Mouse (Mus musculus) midbrain, embryonic 12.5 days (tissue): ENCODE measurements around the gene Cerkl. TPM values are rescaled to one million over a fixed set of nuclear protein-coding genes. Genes with fewer than 3 reads are reported as not detected.

Experiments used
- ATAC-seq: fragments of 200-750 bp; cut with Nextera tagmentation; 2 replicates; pipeline ENCODE4 v1.8.0; 2017; ENCODE audit warnings: low read depth, moderate TSS enrichment, moderate library complexity; ENCODE audit not compliant: low FRiP score
- H3K27ac ChIP-seq: fragments of 300-500 bp; sonication (generic); replicated peaks from 2 replicates; pipeline ENCODE4 v1.5.1; 2016; ENCODE audit warnings: mild to moderate bottlenecking
- H3K27me3 ChIP-seq: fragments of 300-500 bp; sonication (generic); 2 replicates; pipeline ENCODE4 v1.6.1; 2016; ENCODE audit warnings: mild to moderate bottlenecking
- H3K36me3 ChIP-seq: fragments of 300-500 bp; sonication (generic); 2 replicates; pipeline ENCODE4 v1.6.1; 2016
- H3K4me1 ChIP-seq: fragments of 300-500 bp; sonication (generic); 2 replicates; pipeline ENCODE4 v1.6.1; 2016
- H3K4me2 ChIP-seq: fragments of 300-500 bp; sonication (generic); replicated peaks from 2 replicates; pipeline ENCODE4 v1.6.1; 2016; ENCODE audit warnings: mild to moderate bottlenecking, moderate library complexity
- H3K4me3 ChIP-seq: fragments of 300-500 bp; sonication (generic); 2 replicates; pipeline ENCODE4 v1.5.1; 2016; ENCODE audit warnings: mild to moderate bottlenecking
- H3K9ac ChIP-seq: fragments of 300-500 bp; sonication (generic); replicated peaks from 2 replicates; pipeline ENCODE4 v1.6.1; 2016; ENCODE audit warnings: mild to moderate bottlenecking, moderate library complexity
- H3K9me3 ChIP-seq: fragments of 300-500 bp; sonication (generic); 2 replicates; pipeline ENCODE4 v1.6.1; 2016; ENCODE audit warnings: mild to moderate bottlenecking
- WGBS: fragments of 180-500 bp; shearing (Covaris S2); methylation state at CpG from one replicate; pipeline ENCODE4 v1.1.7; 2016; 5-methylcytosine and 5-hydroxymethylcytosine counted together
- polyA plus RNA-seq: library from polyadenylated mRNA; unstranded; fragments of >200 nt; fragmentation: Nextera tagmentation; extraction: Ambion mirVana; gene quantifications from 2 replicates; pipeline ENCODE4 v1.2.1, GENCODE M21; 2016

The Cerkl gene
- polyA plus RNA-seq, 1 experiment from 2014 or later: 2.6 TPM

GRCm38 (mm10) chr2:79455646-79456045 lies 939 bp downstream of the Cerkl start:
- Histone ChIP-seq H3K36me3 (no peaks in the 10 kb centered on the region), H3K4me2 (peak overlapping the region; percentile 64), H3K9me3 (no peaks in the 10 kb centered on the region), H3K4me1 (peaks cover 53% of the 10 kb centered on the region), H3K27me3 (peaks cover 73% of the 10 kb centered on the region), H3K4me3 (peak overlapping the region; percentile 45), H3K9ac (peak overlapping the region; percentile 68), H3K27ac (peak overlapping the region; percentile 73)
- ATAC-seq: no peak
- 1% methylated on average over 10 of the region's 10 CpGs for WGBS

GRCm38 (mm10) chr2:79454786-79455446 lies 1.7 kb downstream of the Cerkl start:
- Histone ChIP-seq H3K4me3 (peak overlapping the region; percentile 45), H3K4me2 (peak overlapping the region; percentile 64), H3K4me1 (peaks cover 46% of the 10 kb centered on the region), H3K9ac (peak overlapping the region; percentile 68), H3K27ac (peak overlapping the region; percentile 73), H3K36me3 (no peaks in the 10 kb centered on the region), H3K27me3 (peaks cover 66% of the 10 kb centered on the region), H3K9me3 (no peaks in the 10 kb centered on the region)
- no peak for ATAC-seq
- 9% methylated on average over 15 of the region's 15 CpGs for WGBS

- peak; percentile 53 for ATAC-seq
- 2% methylated on average over 55 of the region's 55 CpGs for WGBS
Measured at GRCm38 (mm10) chr2:79453901-79454781, 2.4 kb downstream of the Cerkl start.

GRCm38 (mm10) chr2:79451438-79451837 lies 5.1 kb downstream of the Cerkl start:
- Histone ChIP-seq H3K27ac (no peak overlapping the region), H3K4me3 (no peak overlapping the region), H3K9ac (no peak overlapping the region), H3K36me3 (no peaks in the 10 kb centered on the region), H3K4me1 (peaks cover 15% of the 10 kb centered on the region), H3K27me3 (peaks cover 35% of the 10 kb centered on the region), H3K9me3 (no peaks in the 10 kb centered on the region), H3K4me2 (0 out of 2 replicates have a peak overlapping the region, but pooled peaks have one; percentile 9)
- ATAC-seq: no peak
- 43% methylated on average over 5 of the region's 5 CpGs for WGBS

More at GRCm38 (mm10) chr2:79453901-79454781, 2.4 kb downstream of the Cerkl start:
- Histone ChIP-seq H3K4me3 (peak overlapping the region; percentile 45), H3K27me3 (peaks cover 61% of the 10 kb centered on the region), H3K27ac (peak overlapping the region; percentile 73), H3K9me3 (no peaks in the 10 kb centered on the region), H3K4me1 (peaks cover 38% of the 10 kb centered on the region), H3K4me2 (peak overlapping the region; percentile 64), H3K36me3 (no peaks in the 10 kb centered on the region), H3K9ac (peak overlapping the region; percentile 68)

- no peaks in the 10 kb centered on the region for H3K36me3 ChIP-seq
- H3K4me1 ChIP-seq: peaks cover 10% of the 10 kb centered on the region
- no peak overlapping the region for H3K9ac ChIP-seq
- peaks cover 29% of the 10 kb centered on the region for H3K27me3 ChIP-seq
- WGBS: 53% methylated on average over 4 of the region's 4 CpGs
- H3K9me3 ChIP-seq: no peaks in the 10 kb centered on the region
- no peak for ATAC-seq
- no peak overlapping the region for H3K4me3 ChIP-seq
- H3K27ac ChIP-seq: no peak overlapping the region
- H3K4me2 ChIP-seq: no peak overlapping the region
Measured at GRCm38 (mm10) chr2:79450684-79451394, 5.7 kb downstream of the Cerkl start.

GRCm38 (mm10) chr2:79449371-79449770 lies 7.2 kb downstream of the Cerkl start:
- H3K27ac ChIP-seq: no peak overlapping the region
- no peak overlapping the region for H3K4me3 ChIP-seq
- peaks cover 4% of the 10 kb centered on the region; the same call in 1 of the 2 replicates for H3K4me1 ChIP-seq
- ATAC-seq: no peak
- no peak overlapping the region for H3K9ac ChIP-seq
- H3K36me3 ChIP-seq: no peaks in the 10 kb centered on the region
- peaks cover 14% of the 10 kb centered on the region for H3K27me3 ChIP-seq
- WGBS: 67% methylated on average over 4 of the region's 4 CpGs
- H3K9me3 ChIP-seq: no peaks in the 10 kb centered on the region
- no peak overlapping the region for H3K4me2 ChIP-seq

GRCm38 (mm10) chr2:79447198-79447597 lies 9.4 kb downstream of the Cerkl start:
- ATAC-seq: no peak

GRCm38 (mm10) chr2:79443861-79444620 lies 12.5 kb downstream of the Cerkl start:
- Histone ChIP-seq H3K4me3 (no peak overlapping the region), H3K9me3 (no peaks in the 10 kb centered on the region), H3K27ac (no peak overlapping the region), H3K4me2 (no peak overlapping the region), H3K36me3 (no peaks in the 10 kb centered on the region), H3K4me1 (no peaks in the 10 kb centered on the region), H3K27me3 (no peaks in the 10 kb centered on the region), H3K9ac (no peak overlapping the region)
- WGBS: 86% methylated on average over 3 of the region's 3 CpGs
- ATAC-seq: no peak

More at GRCm38 (mm10) chr2:79447198-79447597, 9.4 kb downstream of the Cerkl start:
- WGBS: 78% methylated on average over 1 of the region's 1 CpGs
- H3K9ac ChIP-seq: no peak overlapping the region
- no peaks in the 10 kb centered on the region for H3K4me1 ChIP-seq
- no peak overlapping the region for H3K27ac ChIP-seq
- H3K4me2 ChIP-seq: no peak overlapping the region
- peaks cover 7% of the 10 kb centered on the region; the same call in 1 of the 2 replicates for H3K27me3 ChIP-seq
- H3K4me3 ChIP-seq: no peak overlapping the region
- H3K9me3 ChIP-seq: no peaks in the 10 kb centered on the region
- H3K36me3 ChIP-seq: no peaks in the 10 kb centered on the region

- H3K4me3 ChIP-seq: no peak overlapping the region
- WGBS: 96% methylated on average over 2 of the region's 2 CpGs
- ATAC-seq: no peak
Measured at GRCm38 (mm10) chr2:79443401-79443800, 13.2 kb downstream of the Cerkl start.

GRCm38 (mm10) chr2:79442906-79443305 lies 13.7 kb downstream of the Cerkl start:
- Histone ChIP-seq H3K27ac (no peak overlapping the region), H3K9ac (no peak overlapping the region), H3K4me1 (no peaks in the 10 kb centered on the region), H3K27me3 (no peaks in the 10 kb centered on the region), H3K4me2 (no peak overlapping the region), H3K4me3 (no peak overlapping the region), H3K36me3 (no peaks in the 10 kb centered on the region), H3K9me3 (no peaks in the 10 kb centered on the region)
- no peak for ATAC-seq
- WGBS: 74% methylated on average over 6 of the region's 6 CpGs

More at GRCm38 (mm10) chr2:79443401-79443800, 13.2 kb downstream of the Cerkl start:
- no peaks in the 10 kb centered on the region for H3K9me3 ChIP-seq
- no peaks in the 10 kb centered on the region for H3K27me3 ChIP-seq
- no peak overlapping the region for H3K9ac ChIP-seq
- H3K4me1 ChIP-seq: no peaks in the 10 kb centered on the region
- H3K36me3 ChIP-seq: no peaks in the 10 kb centered on the region
- no peak overlapping the region for H3K4me2 ChIP-seq
- no peak overlapping the region for H3K27ac ChIP-seq

- H3K4me1 ChIP-seq: no peaks in the 10 kb centered on the region
- ATAC-seq: no peak
- no peak overlapping the region for H3K4me3 ChIP-seq
- H3K27me3 ChIP-seq: no peaks in the 10 kb centered on the region
- H3K36me3 ChIP-seq: no peaks in the 10 kb centered on the region
- no peak overlapping the region for H3K4me2 ChIP-seq
- no peak overlapping the region for H3K27ac ChIP-seq
- WGBS: 91% methylated on average over 2 of the region's 2 CpGs
- H3K9me3 ChIP-seq: no peaks in the 10 kb centered on the region
- H3K9ac ChIP-seq: no peak overlapping the region
Measured at GRCm38 (mm10) chr2:79442227-79442626, 14.4 kb downstream of the Cerkl start.
